Mouse (Mus musculus) spleen, adult 2 months (tissue): ENCODE measurements around the gene Omp.

Experiments used
- CTCF ChIP-seq: fragments of 200-500 bp; IDR thresholded peaks from 2 replicates; pipeline ENCODE4 v1.5.1; 2011; ENCODE audit warnings: mild to moderate bottlenecking, inconsistent platforms; ENCODE audit not compliant: insufficient read depth, insufficient read length, insufficient replicate concordance; ENCODE audit errors: extremely low read depth
- POLR2A ChIP-seq: fragments of 200-500 bp; IDR thresholded peaks from 2 replicates; pipeline ENCODE4 v1.6.1; 2011; ENCODE audit warnings: low read depth, low read length, inconsistent platforms

DNA sequence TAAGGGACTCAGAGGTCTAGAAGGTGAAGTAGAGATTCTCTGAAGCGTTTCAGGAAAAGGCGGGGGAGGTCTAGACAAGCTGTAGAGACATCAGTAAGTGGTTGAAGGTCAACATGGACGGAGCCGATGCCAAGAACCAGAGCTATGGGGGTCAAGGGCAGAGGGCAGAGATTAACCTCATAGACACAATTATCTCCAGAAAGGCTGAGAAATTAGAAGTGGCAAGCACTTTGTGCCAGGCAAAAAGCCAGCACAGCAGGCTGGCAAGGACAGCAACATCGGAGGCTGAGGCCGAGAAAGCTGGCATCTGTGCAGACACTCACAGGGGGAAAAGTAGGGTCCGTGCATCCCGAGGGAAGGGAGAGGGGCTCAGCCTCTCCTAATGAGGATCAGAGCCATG, 2.5 kb upstream of the Omp start:
- TF ChIP-seq CTCF = no peak
- TF ChIP-seq POLR2A = no peak
